Mouse (Mus musculus): ENCODE results near the gene Agbl4. TPM values are rescaled to one million over a fixed set of nuclear protein-coding genes. Genes with fewer than 3 reads are reported as not detected.

Agbl4 gene
- polyA plus RNA-seq, 1 experiment from 2014 or later = not detected

GRCm38 (mm10) chr4:111449442-111450199 is 1052.2 kb downstream of the Agbl4 start:
- no peak overlapping the region for H3K4me3 ChIP-seq (replicated peaks)
- no peaks in the 10 kb centered on the region for H3K36me3 ChIP-seq (replicated peaks)
- H3K4me2 ChIP-seq = no peak overlapping the region
- no peaks in the 10 kb centered on the region for H3K4me1 ChIP-seq (replicated peaks)
- no peaks in the 10 kb centered on the region for H3K27me3 ChIP-seq
- no peaks in the 10 kb centered on the region for H3K9me3 ChIP-seq (replicated peaks)
- no peak for ATAC-seq (ENCODE audit: insufficient read depth)
- H3K9ac ChIP-seq = no peak overlapping the region
- H3K27ac ChIP-seq (replicated peaks) = no peak overlapping the region
- 48% methylated on average over 7 of the region's 7 CpGs for WGBS (ENCODE audit: insufficient replicate concordance)

GRCm38 (mm10) chr4:111451283-111451918 is 1053.9 kb downstream of the Agbl4 start:
- H3K4me1 ChIP-seq (replicated peaks) = no peaks in the 10 kb centered on the region
- no peak overlapping the region for H3K27ac ChIP-seq (replicated peaks)
- no peaks in the 10 kb centered on the region for H3K27me3 ChIP-seq
- H3K4me2 ChIP-seq = no peak overlapping the region
- H3K4me3 ChIP-seq (replicated peaks) = no peak overlapping the region
- ATAC-seq (ENCODE audit: insufficient read depth) = no peak
- no peak overlapping the region for H3K9ac ChIP-seq
- H3K9me3 ChIP-seq (replicated peaks) = no peaks in the 10 kb centered on the region
- WGBS (ENCODE audit: insufficient replicate concordance) = 62% methylated on average over 7 of the region's 7 CpGs
- no peaks in the 10 kb centered on the region for H3K36me3 ChIP-seq (replicated peaks)

- 63% methylated on average over 5 of the region's 5 CpGs for WGBS (ENCODE audit: insufficient replicate concordance)
- Histone ChIP-seq H3K9me3 (replicated peaks) (no peaks in the 10 kb centered on the region), H3K36me3 (replicated peaks) (no peaks in the 10 kb centered on the region), H3K9ac (no peak overlapping the region), H3K4me1 (replicated peaks) (no peaks in the 10 kb centered on the region), H3K4me3 (replicated peaks) (no peak overlapping the region), H3K27ac (replicated peaks) (no peak overlapping the region), H3K27me3 (no peaks in the 10 kb centered on the region), H3K4me2 (no peak overlapping the region)
- no peak for ATAC-seq (ENCODE audit: insufficient read depth)
Observed at GRCm38 (mm10) chr4:111452192-111452591, 1054.7 kb downstream of the Agbl4 start.

GRCm38 (mm10) chr4:111453275-111453674 is 1055.8 kb downstream of the Agbl4 start:
- Histone ChIP-seq H3K4me1 (replicated peaks) (no peaks in the 10 kb centered on the region), H3K27me3 (no peaks in the 10 kb centered on the region), H3K9ac (no peak overlapping the region), H3K4me3 (replicated peaks) (no peak overlapping the region), H3K4me2 (no peak overlapping the region), H3K36me3 (replicated peaks) (no peaks in the 10 kb centered on the region), H3K27ac (replicated peaks) (no peak overlapping the region), H3K9me3 (replicated peaks) (no peaks in the 10 kb centered on the region)
- 57% methylated on average over 3 of the region's 3 CpGs for WGBS (ENCODE audit: insufficient replicate concordance)
- no peak for ATAC-seq (ENCODE audit: insufficient read depth)

GRCm38 (mm10) chr4:111455621-111456020 is 1058.2 kb downstream of the Agbl4 start:
- Histone ChIP-seq H3K27ac (replicated peaks) (no peak overlapping the region), H3K9ac (no peak overlapping the region), H3K4me2 (no peak overlapping the region), H3K4me1 (replicated peaks) (no peaks in the 10 kb centered on the region), H3K27me3 (no peaks in the 10 kb centered on the region), H3K4me3 (replicated peaks) (no peak overlapping the region), H3K36me3 (replicated peaks) (no peaks in the 10 kb centered on the region), H3K9me3 (replicated peaks) (no peaks in the 10 kb centered on the region)
- 68% methylated on average over 5 of the region's 5 CpGs for WGBS (ENCODE audit: insufficient replicate concordance)
- no peak for ATAC-seq (ENCODE audit: insufficient read depth)

- Histone ChIP-seq H3K9me3 (replicated peaks) (no peaks in the 10 kb centered on the region), H3K4me2 (no peak overlapping the region), H3K27ac (replicated peaks) (no peak overlapping the region), H3K4me3 (replicated peaks) (no peak overlapping the region), H3K27me3 (no peaks in the 10 kb centered on the region), H3K4me1 (replicated peaks) (no peaks in the 10 kb centered on the region), H3K36me3 (replicated peaks) (no peaks in the 10 kb centered on the region), H3K9ac (no peak overlapping the region)
- WGBS (ENCODE audit: insufficient replicate concordance) = 63% methylated on average over 5 of the region's 5 CpGs
- ATAC-seq (ENCODE audit: insufficient read depth) = no peak
Observed at GRCm38 (mm10) chr4:111457568-111457967, 1060.1 kb downstream of the Agbl4 start.

- no peaks in the 10 kb centered on the region for H3K27me3 ChIP-seq
- no peaks in the 10 kb centered on the region for H3K4me1 ChIP-seq (replicated peaks)
- 57% methylated on average over 2 of the region's 2 CpGs for WGBS (ENCODE audit: insufficient replicate concordance)
- H3K36me3 ChIP-seq (replicated peaks) = no peaks in the 10 kb centered on the region
- H3K9ac ChIP-seq = no peak overlapping the region
- H3K4me3 ChIP-seq (replicated peaks) = no peak overlapping the region
- H3K27ac ChIP-seq (replicated peaks) = no peak overlapping the region
- ATAC-seq (ENCODE audit: insufficient read depth) = no peak
- H3K4me2 ChIP-seq = no peak overlapping the region
- no peaks in the 10 kb centered on the region for H3K9me3 ChIP-seq (replicated peaks)
Observed at GRCm38 (mm10) chr4:111467293-111467773, 1069.9 kb downstream of the Agbl4 start.

- Histone ChIP-seq H3K4me1 (replicated peaks) (no peaks in the 10 kb centered on the region), H3K4me3 (replicated peaks) (no peak overlapping the region), H3K27me3 (no peaks in the 10 kb centered on the region), H3K9ac (no peak overlapping the region), H3K27ac (replicated peaks) (no peak overlapping the region), H3K9me3 (replicated peaks) (no peaks in the 10 kb centered on the region), H3K4me2 (no peak overlapping the region), H3K36me3 (replicated peaks) (no peaks in the 10 kb centered on the region)
- ATAC-seq (ENCODE audit: insufficient read depth) = no peak
- 48% methylated on average over 4 of the region's 4 CpGs for WGBS (ENCODE audit: insufficient replicate concordance)
Observed at GRCm38 (mm10) chr4:111467796-111468195, 1070.3 kb downstream of the Agbl4 start.

GRCm38 (mm10) chr4:111469847-111470246 is 1072.4 kb downstream of the Agbl4 start:
- Histone ChIP-seq H3K27me3 (no peaks in the 10 kb centered on the region), H3K9ac (no peak overlapping the region), H3K27ac (replicated peaks) (no peak overlapping the region), H3K4me2 (no peak overlapping the region), H3K36me3 (replicated peaks) (no peaks in the 10 kb centered on the region), H3K4me1 (replicated peaks) (no peaks in the 10 kb centered on the region), H3K4me3 (replicated peaks) (no peak overlapping the region), H3K9me3 (replicated peaks) (no peaks in the 10 kb centered on the region)
- no peak for ATAC-seq (ENCODE audit: insufficient read depth)
- 41% methylated on average over 2 of the region's 2 CpGs for WGBS (ENCODE audit: insufficient replicate concordance)

- Histone ChIP-seq H3K4me1 (replicated peaks) (no peaks in the 10 kb centered on the region), H3K27ac (replicated peaks) (no peak overlapping the region), H3K9me3 (replicated peaks) (no peaks in the 10 kb centered on the region), H3K36me3 (replicated peaks) (no peaks in the 10 kb centered on the region), H3K4me2 (no peak overlapping the region), H3K27me3 (no peaks in the 10 kb centered on the region), H3K9ac (no peak overlapping the region), H3K4me3 (replicated peaks) (no peak overlapping the region)
- WGBS (ENCODE audit: insufficient replicate concordance) = 60% methylated on average over 3 of the region's 3 CpGs
- no peak for ATAC-seq (ENCODE audit: insufficient read depth)
Observed at GRCm38 (mm10) chr4:111471726-111472125, 1074.3 kb downstream of the Agbl4 start.

GRCm38 (mm10) chr4:111472511-111472910 is 1075.0 kb downstream of the Agbl4 start:
- WGBS (ENCODE audit: insufficient replicate concordance) = 59% methylated on average over 3 of the region's 3 CpGs
- Histone ChIP-seq H3K9me3 (replicated peaks) (no peaks in the 10 kb centered on the region), H3K36me3 (replicated peaks) (no peaks in the 10 kb centered on the region), H3K4me2 (no peak overlapping the region), H3K27ac (replicated peaks) (no peak overlapping the region), H3K9ac (no peak overlapping the region), H3K4me3 (replicated peaks) (no peak overlapping the region), H3K27me3 (no peaks in the 10 kb centered on the region), H3K4me1 (replicated peaks) (no peaks in the 10 kb centered on the region)
- ATAC-seq (ENCODE audit: insufficient read depth) = no peak

All from liver, embryonic 15.5 days (tissue).